Mouse (Mus musculus): ENCODE results near the gene Efna3.

GRCm38 (mm10) chr3:89360237-89360636, 37.5 kb upstream of the Efna3 start:
- TF ChIP-seq POLR2A (IDR thresholded peaks at IDR 0.05; ENCODE audit: insufficient read depth, low read depth, low read length) (no peak), CTCF (IDR thresholded peaks at IDR 0.05; ENCODE audit: insufficient read depth, low read depth, low read length) (no peak)
